Comparison of ENCODE assay signal across 12 mouse cellular contexts in the genomic region with DNA sequence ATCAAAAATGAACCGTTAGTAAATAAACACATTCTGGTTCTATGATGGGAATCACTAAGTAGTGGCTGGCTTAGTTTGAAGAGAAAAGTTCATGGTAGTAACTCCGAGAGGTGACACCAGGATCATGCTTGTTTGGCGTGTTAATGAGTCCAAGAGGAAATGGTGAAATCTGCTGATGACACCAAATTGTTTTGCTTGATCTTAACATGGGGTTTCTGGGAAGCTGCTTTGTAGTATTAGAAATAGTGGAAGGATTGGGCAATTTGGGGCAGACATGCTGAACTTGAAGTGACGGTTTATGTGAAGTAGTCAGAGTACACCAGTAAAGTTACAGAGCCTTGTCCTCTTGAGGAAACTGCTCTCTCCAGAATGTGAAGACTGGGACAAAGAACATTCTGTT. TPM values are rescaled to one million over a fixed set of nuclear protein-coding genes. Genes with fewer than 3 reads are reported as not detected.
DNase-seq lines count a peak whose midpoint lies in the region.
"Had no signal": no experiment of that assay in that cellular context is flagged by ENCODE, and none has a peak within 500 bp of the region (broad histone marks: within the 10 kb centered on the region; RNA-seq: fewer than 3 reads in every experiment).

No protein-coding gene starts in this region.

- peak; percentile 62 for DNase-seq in kidney, adult 9 months
- DNase-seq in kidney, postnatal 10 days = no peak
- peak; percentile 73 for DNase-seq in 416B (ENCODE audit: low read depth)
- peak; percentile 75 for DNase-seq in gonadal fat pad, adult 2 months (ENCODE audit: low read depth)
- peak; percentile 40 for DNase-seq in lung, postnatal 10 days
- DNase-seq in layer of hippocampus, adult 9-11 months = no peak
- DNase-seq in c-Kit-positive CD71-positive TER-119-positive erythroid progenitor cells, embryonic 14.5 days (ENCODE audit: low spot score) = no peak
- DNase-seq in cerebellum, adult 11 months = no peak
- DNase-seq: cerebellum, postnatal 25 days; layer of hippocampus, postnatal 36 days; left cerebral cortex, postnatal 4 days; thymus, postnatal 36 days had no signal

RNA-seq across cellular contexts. Expression of a gene that starts 59.1 kb away (rescaled TPM):
- polyA plus RNA-seq in gonadal fat pad, adult 2 months (2012; rRNA removed) = 0.72 and 0.90 TPM in 2 replicates

Comparison
In these comparisons a context has a peak if more than half of its experiments do, and no peak if none do; other contexts are left out.
1. DNase-seq: peak in kidney, adult 9 months (single experiment), 416B (single experiment), gonadal fat pad, adult 2 months (single experiment) and lung, postnatal 10 days (single experiment); none in kidney, postnatal 10 days (single experiment), layer of hippocampus, adult 9-11 months (single experiment), c-Kit-positive CD71-positive TER-119-positive erythroid progenitor cells, embryonic 14.5 days (single experiment) and cerebellum, adult 11 months (single experiment).